Mouse (Mus musculus) cortical plate, adult 2 months (tissue): ENCODE measurements around the gene Gsk3a. TPM values are rescaled to one million over a fixed set of nuclear protein-coding genes. Genes with fewer than 3 reads are reported as not detected.
A peak's percentile ranks its signal among the peaks of the same experiment; 100 is the strongest.

Source experiments
- H3K27ac ChIP-seq: fragments of 200-500 bp; 2 replicates; pipeline ENCODE4 v1.5.1; 2012; ENCODE audit warnings: low read length, control low read depth, inconsistent platforms; ENCODE audit not compliant: insufficient read depth
- H3K4me1 ChIP-seq: fragments of 200-500 bp; 2 replicates; pipeline ENCODE4 v1.6.1; 2011; ENCODE audit warnings: low read length; ENCODE audit not compliant: control insufficient read depth, insufficient read depth
- H3K4me3 ChIP-seq: fragments of 200-500 bp; 2 replicates; pipeline ENCODE4 v1.5.1; 2011; ENCODE audit warnings: mild to moderate bottlenecking, low read length, control low read depth; ENCODE audit not compliant: insufficient read depth
- CTCF ChIP-seq: fragments of 200-500 bp; IDR thresholded peaks from 2 replicates; pipeline ENCODE4 v1.5.1; 2011; ENCODE audit warnings: mild to moderate bottlenecking, control low read depth, low read length; ENCODE audit not compliant: insufficient read depth; ENCODE audit errors: extremely low read depth
- POLR2A ChIP-seq: fragments of 200-500 bp; IDR thresholded peaks from 2 replicates; pipeline ENCODE4 v1.6.1; 2011; ENCODE audit warnings: mild to moderate bottlenecking, low read length, control low read depth; ENCODE audit not compliant: insufficient read depth; ENCODE audit errors: extremely low read depth
- polyA plus RNA-seq: library from polyadenylated mRNA; depleted of rRNA; stranded (reverse); fragments of >200 nt; gene quantifications from 2 replicates; pipeline ENCODE4 v1.2.3, GENCODE M21; 2012; rRNA removed

Gsk3a gene
- polyA plus RNA-seq, 1 experiment = 287 TPM

DNA sequence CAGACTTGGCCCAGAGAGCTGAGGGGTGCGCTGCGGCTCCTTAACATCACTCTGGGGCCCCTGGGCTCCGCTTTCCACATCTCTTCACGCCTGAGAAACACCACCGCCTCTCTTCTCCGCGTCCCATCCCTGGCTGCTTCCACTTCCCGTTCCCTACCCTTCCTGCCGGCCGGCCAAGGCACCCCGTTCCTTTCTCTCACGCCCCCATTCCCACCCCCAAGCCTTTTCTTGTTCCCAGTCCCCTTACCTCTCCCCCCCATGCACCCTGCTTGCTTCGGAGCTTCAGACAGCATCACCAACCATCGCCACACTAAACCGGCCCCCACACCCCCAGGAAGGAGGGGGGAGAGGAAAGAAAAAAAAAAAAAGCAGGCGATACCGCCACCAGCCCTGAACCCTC, 59.3 kb downstream of the Gsk3a start:
- Histone ChIP-seq H3K27ac (peak overlapping the region; percentile 53; the same call in 1 of the 2 replicates), H3K4me1 (no peaks in the 10 kb centered on the region; the same call in 1 of the 2 replicates)
- TF ChIP-seq CTCF (no peak), POLR2A (no peak)

More for the DNA sequence above, 59.3 kb downstream of the Gsk3a start:
- peak overlapping the region; percentile 66 for H3K4me3 ChIP-seq

Other genes starting within 250 kb of the Gsk3a start
- 899 and 943 TPM in 2 replicates for gene Atp1a3, start 231.9 kb downstream of the Gsk3a start, polyA plus RNA-seq
- 191 and 201 TPM in 2 replicates for gene Grik5, start 165.5 kb downstream of the Gsk3a start, polyA plus RNA-seq
- 36.6 and 39.2 TPM in 2 replicates for gene Zfp574, start 165.3 kb downstream of the Gsk3a start, polyA plus RNA-seq
- gene Pou2f2, start 58.1 kb downstream of the Gsk3a start, polyA plus RNA-seq = 10.5 and 10.7 TPM in 2 replicates
- gene Dedd2, start 17.2 kb downstream of the Gsk3a start, polyA plus RNA-seq = 22.7 and 25.7 TPM in 2 replicates
- gene Zfp526, start 16.4 kb downstream of the Gsk3a start, polyA plus RNA-seq = 7.4 and 8.0 TPM in 2 replicates
- 47.2 and 48.6 TPM in 2 replicates for gene Erf, start 12.9 kb upstream of the Gsk3a start, polyA plus RNA-seq
- gene Cic, start 29.9 kb upstream of the Gsk3a start, polyA plus RNA-seq = 89.6 and 94.1 TPM in 2 replicates
- 20.5 and 24.5 TPM in 2 replicates for gene Pafah1b3, start 60.1 kb upstream of the Gsk3a start, polyA plus RNA-seq
- 0.08 and 0.13 TPM in 2 replicates for gene Prr19, start 63.6 kb upstream of the Gsk3a start, polyA plus RNA-seq
- gene Tmem145, start 68.3 kb upstream of the Gsk3a start, polyA plus RNA-seq = 116 and 129 TPM in 2 replicates
- 69.3 and 75.7 TPM in 2 replicates for gene Megf8, start 79.3 kb upstream of the Gsk3a start, polyA plus RNA-seq
- gene Cnfn, start 131.9 kb upstream of the Gsk3a start, polyA plus RNA-seq = not detected in 2 replicates
- gene Lipe, start 160.9 kb upstream of the Gsk3a start, polyA plus RNA-seq = 8.0 and 9.1 TPM in 2 replicates
- gene Cxcl17, start 175.0 kb upstream of the Gsk3a start, polyA plus RNA-seq = not detected in 2 replicates
- 4.7 and 5.1 TPM in 2 replicates for gene Ceacam1, start 239.8 kb upstream of the Gsk3a start, polyA plus RNA-seq